Mouse (Mus musculus) erythroid progenitor cell, adult 5-6 weeks (primary cell): ENCODE data around the gene Pla2g2f. TPM values are rescaled to one million over a fixed set of nuclear protein-coding genes. Genes with fewer than 3 reads are reported as not detected.

Source experiments
- ATAC-seq: replicated peaks from 2 replicates; pipeline ENCODE4 v1.8.0; 2016; ENCODE audit warnings: moderate number of reproducible peaks, mild to moderate bottlenecking, moderate TSS enrichment, inconsistent platforms; ENCODE audit not compliant: poor library complexity, low FRiP score, severe bottlenecking
- total RNA-seq, 2 experiments: library from RNA; stranded (forward) in 1 of 2; stranded (reverse) in 1 of 2; fragments of 150-400 nt in 1 of 2; fragments of 186-747, 209-891 nt in 1 of 2; gene quantifications; 2 replicates each; pipeline versions ENCODE4 v1.2.3 to v1.2.4; 2015 to 2017; ENCODE audit warnings: low replicate concordance in 2 of 2

The Pla2g2f gene
- total RNA-seq, 2 experiments from 2014 or later, result not detected

DNA sequence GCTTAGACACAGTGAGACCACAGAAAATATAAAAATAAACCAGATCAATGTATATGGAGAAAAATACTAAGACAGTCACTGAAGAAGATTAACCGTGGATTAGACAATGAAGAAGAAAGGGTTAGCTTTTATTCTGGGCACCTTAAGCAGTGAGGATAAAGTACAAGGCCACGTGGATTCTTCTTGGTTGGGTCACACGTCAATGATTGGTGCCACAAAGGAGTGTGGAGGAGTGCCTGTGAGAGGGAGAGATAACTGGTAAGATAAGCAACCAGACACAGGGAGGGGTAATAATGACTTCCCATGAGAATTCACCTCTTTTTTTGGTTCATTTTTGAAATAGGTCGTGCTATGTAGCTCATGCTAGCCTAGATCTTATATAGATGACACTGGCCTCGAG, 15.0 kb upstream of the Pla2g2f start:
- no peak for ATAC-seq

DNA sequence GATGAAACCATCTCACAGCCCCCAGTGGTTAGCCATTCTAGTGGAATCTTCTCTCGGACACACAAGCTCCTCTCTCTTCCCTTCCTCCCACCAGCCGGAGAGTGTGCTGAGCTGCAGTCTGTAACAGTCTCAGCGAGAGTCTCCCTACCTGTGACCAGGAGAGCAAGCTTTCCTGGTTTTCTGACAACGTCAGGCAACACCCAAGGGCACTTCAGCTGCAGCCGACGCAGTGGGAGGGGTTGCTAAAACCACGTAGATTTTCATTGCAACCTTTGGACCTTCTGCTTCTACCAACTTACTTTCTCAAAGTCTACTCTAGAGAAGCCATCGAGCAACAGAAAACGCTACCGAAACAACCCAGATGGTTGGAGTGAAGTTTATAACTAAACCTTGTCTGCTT, 14.5 kb upstream of the Pla2g2f start:
- ATAC-seq, result no peak

DNA sequence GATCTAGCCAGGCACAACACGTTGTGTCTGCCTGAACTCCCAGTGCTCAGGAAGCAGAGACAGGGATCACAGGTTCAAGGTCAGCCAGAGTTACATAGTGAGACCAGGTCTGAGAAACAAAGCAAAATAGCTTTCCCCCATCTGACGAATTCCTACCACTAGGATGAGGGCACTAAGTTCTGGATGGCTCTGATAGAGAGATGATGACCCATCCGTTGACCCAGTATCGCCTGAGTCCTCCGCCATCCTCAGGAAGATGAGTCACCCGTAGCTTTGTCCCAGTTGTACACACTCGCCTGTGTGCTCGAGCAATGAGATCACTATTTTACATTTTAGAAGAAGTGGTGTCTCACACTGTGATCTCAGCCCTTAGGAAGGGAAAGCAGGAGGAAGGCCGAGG, 4.8 kb upstream of the Pla2g2f start:
- no peak for ATAC-seq

DNA sequence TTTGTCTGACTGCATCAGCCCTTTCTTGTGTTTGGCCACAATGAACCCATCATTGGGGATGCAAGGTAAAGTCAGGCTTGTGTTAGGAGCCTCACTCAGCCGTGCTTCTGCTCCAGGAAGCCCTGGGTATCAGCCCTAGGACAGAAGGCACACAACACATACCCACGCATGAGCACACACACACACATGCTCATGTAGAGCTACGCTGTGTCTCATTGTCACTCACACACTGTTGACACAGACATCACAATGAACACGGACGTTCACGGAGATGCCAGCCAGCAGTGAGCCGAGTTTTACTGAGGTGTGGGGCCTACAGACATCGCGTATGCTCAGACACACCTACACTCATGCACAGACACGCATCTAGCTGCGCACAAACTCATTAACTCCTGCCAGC, 1.4 kb downstream of the Pla2g2f start:
- no peak for ATAC-seq

DNA sequence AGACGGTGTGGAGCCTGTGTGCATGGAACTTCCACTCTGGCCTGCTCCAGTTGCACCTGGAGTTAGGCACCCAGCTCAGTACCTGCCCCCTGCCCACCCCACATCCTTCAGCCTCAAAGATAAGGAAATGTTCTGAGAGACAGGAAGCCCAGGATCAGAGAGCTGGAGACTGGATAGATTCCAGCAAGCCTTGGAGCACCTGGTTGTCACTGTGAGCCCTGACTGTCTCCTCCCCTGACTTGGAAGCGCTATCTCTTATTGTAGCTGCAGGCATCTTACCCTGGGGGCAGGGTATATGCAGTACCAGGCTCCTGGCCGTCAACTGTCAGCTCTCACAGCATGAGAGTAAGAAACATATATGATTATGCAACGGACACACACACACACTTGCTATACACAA, 2.0 kb downstream of the Pla2g2f start:
- no peak for ATAC-seq

DNA sequence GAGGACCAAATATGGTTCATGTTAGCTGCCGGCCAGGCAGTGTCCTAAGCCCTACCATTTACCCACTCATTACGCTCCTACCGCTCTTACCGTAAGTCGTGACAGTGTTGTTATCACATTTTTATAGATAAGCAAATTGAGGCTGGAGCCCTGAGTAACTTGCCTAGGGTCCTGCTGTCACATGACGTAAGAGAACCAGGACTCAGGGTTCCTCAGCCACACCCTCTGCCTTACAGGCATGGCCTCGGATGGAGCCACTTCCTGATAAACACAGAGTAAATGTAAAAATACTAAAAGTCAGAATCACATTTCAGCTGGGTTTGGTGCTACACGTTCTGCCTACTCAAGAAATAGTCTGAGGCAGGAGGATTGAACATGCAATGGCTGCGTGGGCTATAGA, 3.0 kb downstream of the Pla2g2f start:
- ATAC-seq, result no peak

DNA sequence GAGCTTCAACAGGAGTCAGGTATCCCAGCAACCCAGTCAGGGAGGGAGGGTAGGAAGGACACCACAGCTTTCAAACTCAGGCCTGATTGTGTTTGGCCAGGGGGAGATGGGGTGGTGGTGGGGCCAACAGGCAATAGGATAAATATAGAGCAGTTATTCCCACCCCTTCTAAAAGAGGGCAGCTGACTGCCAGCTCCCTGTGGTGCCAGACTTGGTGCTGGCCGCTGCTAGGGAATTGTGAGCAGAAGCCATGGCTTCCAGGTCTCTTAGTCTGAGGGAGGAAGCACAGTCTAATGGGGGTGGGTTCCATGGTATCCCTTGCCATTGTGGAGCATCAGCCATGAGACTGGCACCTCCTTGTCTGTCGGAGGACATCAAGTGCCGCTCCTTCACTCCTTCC, 3.8 kb downstream of the Pla2g2f start:
- no peak for ATAC-seq

DNA sequence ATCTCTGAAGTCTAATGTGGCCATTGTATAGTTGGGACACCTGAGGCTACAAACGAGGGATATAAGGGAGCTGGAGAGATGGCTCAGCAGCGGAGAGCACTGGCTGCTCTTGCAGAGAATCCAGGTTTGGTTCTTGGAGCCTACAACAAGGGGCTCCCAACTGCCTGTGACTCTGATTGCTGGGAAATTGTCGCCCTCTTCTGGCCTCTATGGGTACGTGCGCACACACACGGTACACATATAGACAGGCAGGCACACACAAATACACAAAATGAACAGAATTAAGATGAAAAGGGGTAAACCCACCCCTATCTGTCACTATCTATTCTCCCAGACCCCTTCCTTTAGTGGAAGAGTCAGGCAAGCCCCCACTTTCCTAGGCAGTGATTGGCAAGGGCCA, 4.8 kb downstream of the Pla2g2f start:
- ATAC-seq, result no peak

DNA sequence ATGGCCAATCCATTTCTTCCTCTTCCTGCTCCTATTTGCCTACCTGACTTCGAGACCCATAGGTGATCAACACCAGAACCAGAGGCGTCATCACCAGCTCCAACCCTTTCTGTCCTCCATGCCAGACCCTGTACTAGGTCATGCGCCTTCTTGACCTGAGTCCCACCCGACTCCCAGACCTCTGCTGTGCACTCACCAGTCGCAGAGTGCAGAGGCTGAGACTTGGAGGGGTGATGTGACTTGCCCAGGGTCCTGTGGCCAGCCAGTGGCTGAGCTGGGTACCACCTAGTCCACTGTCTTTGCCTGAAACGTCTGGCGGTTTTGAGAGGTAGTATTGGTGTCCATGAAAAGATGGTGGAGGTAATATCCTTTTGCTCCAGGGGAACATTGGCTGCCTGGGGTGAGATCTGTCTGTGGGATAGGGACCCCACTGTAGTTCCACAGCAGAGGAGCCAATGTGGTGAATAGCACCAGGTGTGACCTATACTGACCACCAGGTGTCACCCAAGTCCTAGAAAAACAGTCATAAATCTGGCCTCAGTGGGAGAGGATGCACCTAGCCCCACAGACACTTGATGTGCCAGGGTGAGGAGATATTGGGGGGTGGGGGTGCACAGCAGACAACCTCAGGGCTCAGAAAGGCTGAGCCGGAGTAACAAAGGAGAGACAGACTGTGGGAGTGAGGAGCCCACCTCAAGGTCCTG, 8.9 kb downstream of the Pla2g2f start:
- ATAC-seq, result no peak

DNA sequence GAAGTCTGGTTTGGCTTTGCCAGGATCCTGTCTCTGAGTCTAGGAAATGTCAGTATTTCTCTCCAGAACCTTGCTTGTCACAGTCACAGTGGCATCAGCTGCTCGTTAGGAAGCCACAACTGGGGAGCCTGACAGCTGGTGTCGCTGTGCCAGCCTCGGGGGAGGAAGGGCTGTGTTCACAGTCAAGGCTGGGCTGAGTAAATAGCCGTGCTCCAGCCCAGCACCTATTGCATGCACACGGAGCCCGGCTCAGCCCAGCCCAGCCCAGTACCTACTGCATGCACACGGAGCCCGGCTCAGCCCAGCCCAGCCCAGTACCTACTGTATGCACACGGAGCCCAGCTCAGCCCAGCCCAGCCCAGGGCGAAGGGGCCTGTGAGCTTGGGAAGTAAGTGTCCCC, 9.6 kb downstream of the Pla2g2f start:
- ATAC-seq, result no peak

DNA sequence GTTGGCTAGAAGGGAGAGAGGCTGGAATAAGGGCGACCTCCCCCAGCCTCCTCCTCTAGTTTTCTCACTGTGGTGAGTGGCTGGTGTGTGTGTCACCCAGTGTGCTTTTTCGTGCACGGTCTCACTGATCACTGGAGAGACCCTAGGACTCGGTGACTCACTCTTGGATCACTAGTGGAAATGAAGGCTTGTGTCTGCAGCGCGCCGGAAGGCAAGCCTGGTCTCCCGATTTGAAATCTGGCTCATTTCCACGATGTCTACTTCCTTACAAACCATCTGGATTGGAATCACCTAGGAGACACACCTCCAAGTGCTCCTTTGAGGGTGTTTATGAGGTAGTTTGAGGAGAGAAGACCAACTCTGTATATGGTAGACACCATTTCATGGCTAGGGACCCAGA, 10.6 kb downstream of the Pla2g2f start:
- no peak for ATAC-seq

DNA sequence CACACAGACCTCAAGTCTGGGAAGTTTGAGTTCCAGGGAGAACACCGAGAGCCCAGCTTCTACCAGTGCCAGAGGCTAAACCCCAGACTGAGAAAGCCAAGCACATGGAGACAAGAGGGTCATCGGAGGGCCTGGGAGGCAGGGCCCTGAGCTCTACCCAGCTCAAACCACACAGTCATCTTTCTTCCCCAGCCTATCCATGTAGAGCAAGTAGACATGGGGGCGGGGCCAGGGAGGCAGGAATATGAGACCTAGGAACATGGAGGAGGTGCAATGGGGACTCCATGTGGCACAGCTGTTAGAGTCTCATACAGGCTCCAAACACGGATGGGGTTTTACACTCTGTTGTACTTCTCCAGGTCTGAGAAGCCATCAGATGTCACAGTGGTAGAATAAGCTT, 11.5 kb downstream of the Pla2g2f start:
- ATAC-seq, result no peak

DNA sequence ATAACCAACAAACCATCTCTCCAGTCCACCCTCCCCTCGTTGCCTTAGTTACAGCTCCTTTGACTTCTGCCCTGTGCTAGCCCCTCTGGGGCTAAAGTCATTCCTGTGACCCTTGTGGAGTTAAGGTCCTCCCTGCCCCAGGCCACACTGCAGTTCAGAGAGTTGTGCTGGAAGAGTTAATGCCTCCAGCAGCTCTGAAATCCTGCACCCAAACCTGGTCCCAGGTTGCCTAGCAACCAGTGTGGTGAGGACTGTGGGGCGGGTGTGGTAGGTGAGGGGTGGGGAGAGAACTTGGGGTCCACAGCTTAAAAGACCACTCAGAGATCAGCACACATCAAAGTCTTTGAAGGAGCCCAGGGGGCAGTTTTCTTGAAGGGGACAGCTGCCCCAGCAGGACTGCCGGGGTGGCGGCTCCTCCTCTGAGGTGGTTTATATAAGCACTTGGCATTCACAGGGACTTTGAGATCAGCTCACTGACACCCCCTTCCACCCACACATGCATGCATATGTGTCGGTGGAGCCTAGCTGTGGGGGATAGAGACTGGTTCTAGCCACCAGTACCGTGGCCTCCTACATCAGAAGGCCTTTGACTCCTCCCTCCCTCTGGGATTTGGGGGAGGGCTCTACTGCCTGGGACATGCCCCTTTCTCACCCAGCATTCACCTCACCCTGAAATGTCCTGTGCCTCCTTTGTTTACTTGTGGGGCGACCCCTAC, 18.1 kb downstream of the Pla2g2f start:
- no peak for ATAC-seq

DNA sequence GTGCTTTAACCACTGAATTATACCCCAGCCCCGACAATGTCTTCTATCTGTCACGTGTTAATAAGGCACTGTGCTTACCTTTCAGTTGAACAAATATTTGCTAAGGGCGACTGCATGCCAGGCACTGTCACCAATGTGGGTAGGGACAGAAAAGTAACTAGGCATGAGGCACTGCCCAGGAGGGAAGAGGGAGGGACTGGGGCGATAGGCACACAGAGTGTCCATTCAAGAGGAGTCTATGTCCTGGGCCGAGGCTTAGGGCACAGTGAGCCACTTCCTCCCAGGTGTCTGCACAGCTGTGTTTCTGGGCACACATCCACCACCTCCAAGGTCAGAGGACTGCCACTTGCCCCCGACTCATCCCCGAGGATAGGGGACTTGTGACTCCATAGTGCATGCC, 20.4 kb downstream of the Pla2g2f start, which contains the start of gene Ubxn10:
Gene Ubxn10 (minus strand): TSS at position 137 of the 400 bp plus-strand sequence.
- ATAC-seq, result no peak

DNA sequence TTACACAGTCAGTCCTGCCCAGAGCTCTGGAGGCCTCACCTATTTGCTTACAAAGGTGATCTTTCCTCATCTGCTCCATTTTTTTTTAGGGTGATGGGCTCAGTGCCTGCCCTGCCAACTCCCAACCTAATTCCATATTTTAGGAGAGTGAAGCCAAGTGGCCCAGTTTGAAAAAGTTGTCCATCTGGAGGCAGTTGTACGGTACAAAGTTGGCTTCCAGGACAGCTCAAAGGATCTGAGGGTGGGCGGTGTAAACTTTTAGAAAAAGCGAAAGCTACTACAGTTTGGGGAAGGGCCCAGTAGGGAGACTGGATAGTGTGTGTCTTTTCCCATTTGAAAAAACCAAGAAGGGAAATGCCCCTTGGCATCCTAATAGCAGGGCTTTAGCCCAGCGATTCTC, 22.6 kb downstream of the Pla2g2f start:
- no peak for ATAC-seq

DNA sequence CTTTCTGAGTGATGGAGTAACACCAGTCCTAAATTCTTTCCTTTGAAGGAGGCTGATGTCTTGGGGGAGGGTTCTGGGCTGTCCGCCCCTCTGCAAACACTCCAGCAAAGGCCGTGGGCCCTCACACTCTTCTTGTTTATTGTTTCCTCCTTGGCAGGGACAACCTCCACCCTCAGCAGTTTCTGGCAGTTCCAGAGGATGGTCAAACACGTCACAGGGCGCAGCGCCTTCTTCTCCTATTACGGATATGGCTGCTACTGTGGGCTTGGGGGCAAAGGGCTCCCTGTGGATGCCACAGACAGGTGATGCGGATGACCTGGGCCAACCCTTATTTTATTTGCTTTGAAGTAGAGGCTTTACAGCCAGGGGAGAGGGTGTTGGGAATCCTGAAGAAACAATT, 23.3 kb downstream of the Pla2g2f start:
- ATAC-seq, result no peak

DNA sequence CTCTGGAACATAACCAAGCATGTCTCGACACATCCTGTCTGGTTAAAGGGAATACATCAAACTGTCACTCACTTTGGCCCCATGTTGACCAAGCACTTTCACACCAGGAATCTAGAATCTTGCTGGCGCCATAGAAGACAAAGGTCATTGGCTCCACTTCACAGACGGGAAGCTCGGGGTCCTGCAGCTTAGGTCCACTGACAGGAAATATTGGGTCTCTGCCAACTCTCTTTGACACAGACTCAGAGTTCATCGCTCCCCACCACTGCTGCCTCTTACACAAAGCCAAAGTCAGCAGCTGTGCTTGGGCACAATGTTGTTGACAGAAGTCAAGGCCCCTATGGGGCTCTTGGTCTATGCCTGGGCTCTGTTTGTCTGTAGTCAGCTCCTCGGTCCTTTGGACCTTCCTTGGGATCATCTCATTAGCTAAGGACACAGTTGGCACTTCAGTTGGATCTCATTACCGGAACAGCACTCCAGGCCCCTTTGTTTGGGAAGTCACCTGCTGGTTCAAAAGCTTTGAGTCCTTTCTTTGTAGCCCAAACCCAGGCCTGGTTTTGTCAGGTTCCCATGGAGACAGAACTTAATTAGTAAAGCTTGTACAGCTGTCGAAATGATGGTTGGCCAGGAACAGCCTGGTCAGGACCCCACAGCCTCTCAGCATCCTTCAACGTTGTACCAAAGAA, 28.3 kb downstream of the Pla2g2f start:
- no peak for ATAC-seq

DNA sequence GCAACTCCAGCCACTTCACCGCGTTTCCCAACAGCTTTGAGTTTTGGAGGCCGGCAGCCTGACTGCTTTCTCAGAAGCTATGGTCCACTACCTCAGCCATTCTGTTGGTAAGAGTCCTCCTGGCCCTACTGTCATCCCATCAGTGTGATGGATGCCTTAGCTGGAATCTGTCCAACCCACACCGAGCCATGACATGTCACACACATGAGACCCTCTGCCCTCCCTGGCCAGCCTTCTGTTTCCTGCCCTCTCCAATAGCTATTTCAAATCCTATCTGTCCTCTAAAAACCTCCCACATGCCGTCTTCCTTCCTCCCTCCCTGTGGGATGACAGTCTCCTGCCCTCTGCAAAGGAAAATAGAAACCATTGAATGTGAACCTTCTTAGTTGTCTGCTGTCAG, 31.7 kb downstream of the Pla2g2f start:
- ATAC-seq, result no peak

DNA sequence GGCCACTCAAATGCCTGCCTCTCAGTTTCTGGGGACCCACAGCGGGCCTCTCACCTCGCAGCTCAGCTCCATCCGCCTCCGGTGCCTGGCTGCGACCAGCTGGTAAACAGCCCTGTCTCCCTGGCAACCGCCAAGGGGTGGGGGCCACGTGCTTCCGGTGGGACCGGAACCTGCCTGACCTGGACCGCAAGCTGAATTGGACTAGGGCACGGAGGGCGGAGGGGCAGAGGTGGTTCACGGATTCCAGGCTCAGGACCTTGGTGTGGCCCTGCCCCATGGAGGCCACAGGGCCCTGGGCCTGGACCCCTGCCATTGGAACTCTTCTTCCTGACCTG, 32.3 kb downstream of the Pla2g2f start:
- ATAC-seq, result no peak

DNA sequence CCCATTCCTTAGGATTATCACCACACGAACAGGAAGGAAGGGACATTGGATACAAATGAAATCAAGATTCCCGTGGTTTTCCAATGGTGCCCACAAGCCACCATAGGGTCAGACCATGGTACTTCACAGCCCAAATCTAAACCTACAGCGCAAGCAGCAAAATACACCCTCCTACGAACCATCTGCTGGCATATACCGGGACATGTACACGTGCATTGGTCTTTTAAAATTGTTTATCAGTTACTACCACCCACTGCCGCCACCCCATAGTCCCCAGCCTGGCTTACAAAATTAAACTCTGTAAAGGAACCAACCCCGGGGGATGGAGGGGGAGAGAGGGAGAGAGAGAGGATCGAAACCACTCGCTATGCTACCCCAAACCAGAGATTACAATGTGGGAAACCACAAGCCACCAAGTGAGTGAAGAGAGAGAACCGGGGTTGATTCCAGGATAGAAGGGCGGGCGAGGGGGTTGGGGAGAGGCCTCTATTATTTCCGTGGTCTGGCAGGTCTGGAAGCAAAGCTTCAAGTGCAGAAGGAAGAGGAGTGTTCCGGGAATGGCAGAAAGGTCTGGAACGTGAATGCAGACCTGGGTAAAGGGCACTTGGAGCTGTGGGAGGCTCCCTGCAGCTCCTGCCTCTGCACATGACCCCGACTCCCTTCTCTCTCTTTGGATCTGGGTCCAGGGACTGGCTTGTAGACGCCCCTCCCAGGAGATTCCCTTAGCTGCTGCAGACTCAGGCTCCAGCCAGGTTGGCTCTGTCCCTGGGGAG, 32.9 kb downstream of the Pla2g2f start, which contains the start of gene Pla2g2c:
Gene Pla2g2c (plus strand): TSS at position 439 of the 773 bp plus-strand sequence.
- ATAC-seq, result no peak
